Mouse (Mus musculus) thymus, adult 2 months (tissue): ENCODE results near the gene Vwa3b. TPM values are rescaled to one million over a fixed set of nuclear protein-coding genes. Genes with fewer than 3 reads are reported as not detected.
A peak's percentile ranks its signal among the peaks of the same experiment; 100 is the strongest.

ENCODE experiments used
- DNase-seq: peaks from one replicate; pipeline ENCODE4 v3.0.0; 2021
- H3K27ac ChIP-seq: fragments of 200-500 bp; 2 replicates; pipeline ENCODE4 v1.5.1; 2012; ENCODE audit warnings: low read length, control low read depth; ENCODE audit not compliant: control insufficient read depth, insufficient read depth
- H3K27me3 ChIP-seq: fragments of 200-500 bp; 2 replicates; pipeline ENCODE4 v1.6.1; 2012; ENCODE audit warnings: mild to moderate bottlenecking, low read length, moderate library complexity, mixed read lengths; ENCODE audit not compliant: control insufficient read depth, insufficient read depth
- H3K36me3 ChIP-seq: fragments of 200-500 bp; 2 replicates; pipeline ENCODE4 v1.6.1; 2012; ENCODE audit warnings: mild to moderate bottlenecking, low read length, moderate library complexity; ENCODE audit not compliant: control insufficient read depth, insufficient read depth
- H3K4me1 ChIP-seq: fragments of 200-500 bp; replicated peaks from 2 replicates; pipeline ENCODE4 v1.6.1; 2012; ENCODE audit warnings: low read length; ENCODE audit not compliant: control insufficient read depth, insufficient read depth
- H3K4me3 ChIP-seq: fragments of 200-500 bp; 2 replicates; pipeline ENCODE4 v1.5.1; 2012; ENCODE audit warnings: mild to moderate bottlenecking, low read length, control low read depth, moderate library complexity; ENCODE audit not compliant: control insufficient read depth, insufficient read depth
- CTCF ChIP-seq: fragments of 200-500 bp; IDR thresholded peaks from 2 replicates; pipeline ENCODE4 v1.5.1; 2012; ENCODE audit warnings: mild to moderate bottlenecking, control low read depth, low read length, moderate library complexity, borderline replicate concordance; ENCODE audit not compliant: control insufficient read depth, poor library complexity, insufficient read depth; ENCODE audit errors: extremely low read depth
- POLR2A ChIP-seq: fragments of 200-500 bp; IDR thresholded peaks from 2 replicates; pipeline ENCODE4 v1.6.1; 2012; ENCODE audit warnings: mild to moderate bottlenecking, low read length, control low read depth, moderate library complexity; ENCODE audit not compliant: control insufficient read depth, poor library complexity, insufficient read depth; ENCODE audit errors: extremely low read depth
- WGBS: fragments of 180-500 bp; shearing (Covaris S2); methylation state at CpG from one replicate; pipeline ENCODE4 v1.1.7; 2018; 5-methylcytosine and 5-hydroxymethylcytosine counted together
- polyA plus RNA-seq: library from polyadenylated mRNA; depleted of rRNA; stranded (reverse); fragments of >200 nt; gene quantifications from 2 replicates; pipeline ENCODE4 v1.2.3, GENCODE M21; 2012

Vwa3b gene
- polyA plus RNA-seq, 1 experiment: 0.13 TPM

GRCm38 (mm10) chr1:37201406-37201805, 175.0 kb downstream of the Vwa3b start:
- 91% methylated on average over 4 of the region's 4 CpGs for WGBS
- H3K36me3 ChIP-seq: no peaks in the 10 kb centered on the region
- no peak for TF ChIP-seq POLR2A
- no peak for TF ChIP-seq CTCF
- H3K4me1 ChIP-seq: no peaks in the 10 kb centered on the region
- no peaks in the 10 kb centered on the region for H3K27me3 ChIP-seq
- DNase-seq: no peak
- H3K27ac ChIP-seq: no peak overlapping the region
- no peak overlapping the region for H3K4me3 ChIP-seq

- Histone ChIP-seq H3K27me3 (no peaks in the 10 kb centered on the region), H3K27ac (no peak overlapping the region), H3K4me3 (no peak overlapping the region), H3K36me3 (no peaks in the 10 kb centered on the region), H3K4me1 (no peaks in the 10 kb centered on the region)
- no peak for DNase-seq
- 86% methylated on average over 8 of the region's 8 CpGs for WGBS
- TF ChIP-seq CTCF (no peak), POLR2A (no peak)
These were observed 181.3 kb downstream of the Vwa3b start for GRCm38 (mm10) chr1:37207743-37208142.

DNA sequence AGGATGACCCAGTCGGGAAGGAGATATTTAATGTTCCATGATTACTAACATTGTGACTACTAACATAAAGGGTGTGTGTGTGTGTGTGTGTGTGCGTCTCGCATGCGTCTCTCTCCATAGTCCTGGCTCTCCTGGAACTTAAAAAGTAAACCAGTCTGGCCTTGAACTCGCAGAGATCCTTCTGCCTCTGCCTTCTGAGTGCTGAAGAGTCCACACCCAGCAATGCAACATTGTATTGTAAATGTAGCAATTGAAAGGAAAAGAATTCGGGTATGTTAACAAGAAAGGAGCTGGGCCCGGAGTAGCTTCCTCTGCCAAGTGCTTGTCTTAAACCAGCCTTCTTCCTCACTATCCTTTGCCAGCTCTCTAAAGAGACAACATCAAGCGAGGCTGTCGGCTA, 186.0 kb downstream of the Vwa3b start:
- DNase-seq: no peak
- Histone ChIP-seq H3K4me3 (no peak overlapping the region), H3K27me3 (no peaks in the 10 kb centered on the region), H3K27ac (no peak overlapping the region), H3K36me3 (no peaks in the 10 kb centered on the region), H3K4me1 (no peaks in the 10 kb centered on the region)
- WGBS: 93% methylated on average over 9 of the region's 9 CpGs
- TF ChIP-seq CTCF: no peak
- no peak for TF ChIP-seq POLR2A

GRCm38 (mm10) chr1:37214144-37214543, 187.7 kb downstream of the Vwa3b start, which contains the start of gene Cnga3:
Cnga3 (plus strand) TSS chr1:37214434.
- H3K4me3 ChIP-seq: no peak within 1 kb of the TSS
- no peak within 1 kb of the TSS for H3K27ac ChIP-seq
- H3K27me3 ChIP-seq: no peaks in the 10 kb centered on the region; the same call in 1 of the 2 replicates
- H3K36me3 ChIP-seq: no peaks in the 10 kb centered on the region
- DNase-seq: no peak
- 97% methylated on average over 1 of the region's 1 CpGs for WGBS
- TF ChIP-seq CTCF (no peak), POLR2A (no peak)
- no peaks in the 10 kb centered on the region for H3K4me1 ChIP-seq

DNA sequence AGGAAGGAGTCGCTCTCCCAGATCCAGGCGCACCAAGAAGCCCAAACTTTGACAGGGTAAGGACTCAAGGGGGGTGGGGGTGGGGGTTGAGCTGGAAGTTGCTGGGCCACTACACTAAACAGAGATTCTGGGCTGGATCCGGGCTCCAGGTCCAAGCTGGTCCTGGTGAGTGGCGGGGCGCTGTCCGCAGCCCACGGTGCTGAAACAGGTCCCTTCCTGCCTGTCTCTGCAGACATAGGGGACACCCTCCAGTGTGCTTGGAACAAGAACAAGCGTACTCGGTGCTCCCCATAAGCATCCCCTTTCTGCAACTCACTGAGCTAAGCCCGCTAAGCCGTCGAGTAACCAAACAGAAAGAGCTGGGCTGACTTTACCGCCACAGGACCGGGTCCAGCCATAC, 192.0 kb downstream of the Vwa3b start:
- Histone ChIP-seq H3K36me3 (no peaks in the 10 kb centered on the region), H3K4me3 (no peak overlapping the region), H3K27ac (no peak overlapping the region), H3K4me1 (no peaks in the 10 kb centered on the region), H3K27me3 (no peaks in the 10 kb centered on the region; the same call in 1 of the 2 replicates)
- TF ChIP-seq POLR2A (no peak), CTCF (no peak)
- peak; percentile 33 for DNase-seq
- WGBS: 13% methylated on average over 14 of the region's 14 CpGs

GRCm38 (mm10) chr1:37219593-37219992, 193.2 kb downstream of the Vwa3b start:
- H3K36me3 ChIP-seq: no peaks in the 10 kb centered on the region
- H3K27me3 ChIP-seq: no peaks in the 10 kb centered on the region; the same call in 1 of the 2 replicates
- no peak for DNase-seq
- H3K27ac ChIP-seq: no peak overlapping the region
- H3K4me3 ChIP-seq: no peak overlapping the region
- WGBS: 91% methylated on average over 5 of the region's 5 CpGs
- no peak for TF ChIP-seq CTCF
- TF ChIP-seq POLR2A: no peak
- H3K4me1 ChIP-seq: no peaks in the 10 kb centered on the region
